17 mouse cellular contexts compared by ENCODE assay signal in the genomic region with DNA sequence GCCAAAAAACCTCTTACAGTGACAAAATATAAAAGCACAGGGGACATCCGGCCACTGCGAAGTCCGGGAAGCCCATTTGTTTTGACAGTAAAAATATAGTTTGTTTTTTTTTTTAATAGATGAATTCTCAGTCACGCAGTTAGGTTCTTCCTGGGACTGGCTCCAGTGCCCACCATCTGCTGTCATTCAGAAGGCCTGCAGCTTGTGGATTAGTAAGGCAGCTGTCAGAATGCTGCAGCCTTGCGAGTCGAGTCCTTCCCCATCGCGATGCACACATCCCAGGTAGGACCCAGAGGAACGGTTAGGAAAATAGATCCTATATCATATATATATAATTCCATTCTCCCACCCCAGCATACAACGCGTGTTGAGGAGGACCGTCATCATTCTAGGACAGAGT. TPM values are rescaled to one million over a fixed set of nuclear protein-coding genes. Genes with fewer than 3 reads are reported as not detected.
A peak's percentile ranks its signal among the peaks of the same experiment; 100 is the strongest.
DNase-seq lines count a peak whose midpoint lies in the region; ATAC-seq and TF ChIP-seq lines count a peak whose summit lies in the region.
"Had no signal": no experiment of that assay in that cellular context is flagged by ENCODE, and none has a peak within 500 bp of the region (broad histone marks: within the 10 kb centered on the region; RNA-seq: fewer than 3 reads in every experiment).

No protein-coding gene starts in this region.

- no peaks in the 10 kb centered on the region for H3K27me3 ChIP-seq in forebrain, embryonic 13.5 days
- no peaks in the 10 kb centered on the region for H3K27me3 ChIP-seq in forebrain, embryonic 10.5 days (ENCODE audit: poor library complexity, severe bottlenecking)
- no peaks in the 10 kb centered on the region for H3K27me3 ChIP-seq in intestine, postnatal 0 days (replicated peaks; ENCODE audit: control insufficient read depth, insufficient read depth, low read length)
- H3K27me3 ChIP-seq: heart, embryonic 15.5 days had no signal

- 0 out of 2 replicates have a peak, but pooled peaks cover 13% of the 10 kb centered on the region for H3K4me1 ChIP-seq in forebrain, embryonic 13.5 days
- H3K4me1 ChIP-seq in forebrain, embryonic 10.5 days, result no peaks in the 10 kb centered on the region; the same call in 1 of the 2 replicates
- no peaks in the 10 kb centered on the region for H3K4me1 ChIP-seq in intestine, postnatal 0 days (replicated peaks; ENCODE audit: control insufficient read depth, insufficient read depth, low read length)

- H3K36me3 ChIP-seq in forebrain, embryonic 13.5 days (ENCODE audit: poor library complexity, severe bottlenecking), result peaks cover 18% of the 10 kb centered on the region; the same call in 1 of the 2 replicates
- H3K36me3 ChIP-seq in forebrain, embryonic 10.5 days (replicated peaks), result peaks cover 21% of the 10 kb centered on the region
- peaks cover 29% of the 10 kb centered on the region for H3K36me3 ChIP-seq in intestine, postnatal 0 days (ENCODE audit: control insufficient read depth, insufficient read depth)

- 79% methylated on average over 12 of the region's 12 CpGs for WGBS in forebrain, embryonic 13.5 days
- WGBS in forebrain, embryonic 10.5 days, result 92% methylated on average over 12 of the region's 12 CpGs
- 78% methylated on average over 12 of the region's 12 CpGs for WGBS in intestine, postnatal 0 days

- no peak for DNase-seq in forebrain, embryonic 10.5 days (ENCODE audit: extremely low spot score, low spot score)
- peak; percentile 62 for DNase-seq in left cerebral cortex, postnatal 4 days
- DNase-seq in left cerebral cortex, adult 11 months (ENCODE audit: low spot score), result no peak
- peak; percentile 80 for DNase-seq in cerebellum, postnatal 14 days
- peak; percentile 66 to 67 for DNase-seq in layer of hippocampus, postnatal 36 days
- no peak for DNase-seq in lung, postnatal 25 days (ENCODE audit: low spot score)
- DNase-seq: gastrocnemius, postnatal 25 days; liver; right cerebral cortex, postnatal 14 days had no signal

- no peak for ATAC-seq in forebrain, embryonic 13.5 days
- no peak for ATAC-seq in intestine, postnatal 0 days

- no peak for TF ChIP-seq CTCF in intestine, postnatal 0 days (IDR thresholded peaks at IDR 0.05; ENCODE audit: low read depth)

- H3K4me2 ChIP-seq in forebrain, embryonic 13.5 days, result no peak overlapping the region
- H3K4me2 ChIP-seq in intestine, postnatal 0 days (replicated peaks; ENCODE audit: low read depth), result no peak overlapping the region
- H3K4me2 ChIP-seq: heart, embryonic 15.5 days had no signal

- intact Hi-C loops in left cerebral cortex, postnatal 4 days (cut with DNase I), result no loop called here

- H3K9ac ChIP-seq in forebrain, embryonic 13.5 days, result no peak overlapping the region
- H3K9ac ChIP-seq in intestine, postnatal 0 days (ENCODE audit: low read depth, low read length), result no peak overlapping the region
- H3K9ac ChIP-seq: heart, embryonic 15.5 days had no signal

- H3K27ac ChIP-seq in forebrain, embryonic 13.5 days, result peak overlapping the region; percentile 48
- H3K27ac ChIP-seq in forebrain, embryonic 10.5 days, result no peak overlapping the region
- H3K27ac ChIP-seq in intestine, postnatal 0 days (ENCODE audit: low read depth, low read length), result no peak overlapping the region
- H3K27ac ChIP-seq: heart, embryonic 15.5 days had no signal

- H3K9me3 ChIP-seq in forebrain, embryonic 13.5 days (replicated peaks), result no peaks in the 10 kb centered on the region
- no peaks in the 10 kb centered on the region for H3K9me3 ChIP-seq in forebrain, embryonic 10.5 days
- no peaks in the 10 kb centered on the region for H3K9me3 ChIP-seq in intestine, postnatal 0 days (ENCODE audit: control insufficient read depth)
- H3K9me3 ChIP-seq: heart, embryonic 15.5 days had no signal

- no peak overlapping the region for H3K4me3 ChIP-seq in forebrain, embryonic 13.5 days
- H3K4me3 ChIP-seq in forebrain, embryonic 10.5 days, result no peak overlapping the region
- H3K4me3 ChIP-seq in intestine, postnatal 0 days (ENCODE audit: low read depth, low read length), result no peak overlapping the region
- H3K4me3 ChIP-seq: erythroblast, embryonic 14.5 days; heart, embryonic 15.5 days had no signal

RNA-seq across cellular contexts. Expression of a gene that starts 5.1 kb away (rescaled TPM):
- 0.57 and 0.65 TPM in 2 replicates for polyA plus RNA-seq in forebrain, embryonic 13.5 days (2015; fragmentation: Nextera tagmentation; extraction: Ambion mirVana)
- 1.0 TPM in 2 replicates for polyA plus RNA-seq in forebrain, embryonic 10.5 days (2016; fragmentation: Nextera tagmentation; extraction: Ambion mirVana)
- total RNA-seq in left cerebral cortex, postnatal 4 days (2021), result 1 to 10 TPM; 3.9 to 4.2 TPM
- 1 to 10 TPM; 1.6 to 3.3 TPM for total RNA-seq in layer of hippocampus, postnatal 36 days (2021)
- polyA plus RNA-seq in intestine, postnatal 0 days (2015; fragmentation: Nextera tagmentation; extraction: Ambion mirVana), result 0.93 and 1.2 TPM in 2 replicates
- polyA plus RNA-seq: erythroblast, embryonic 14.5 days had no signal

RNA-seq across cellular contexts. Expression of a gene that starts 16.5 kb away (rescaled TPM):
- polyA plus RNA-seq in forebrain, embryonic 13.5 days (2015; fragmentation: Nextera tagmentation; extraction: Ambion mirVana), result not detected in 2 replicates
- not detected in 2 replicates for polyA plus RNA-seq in forebrain, embryonic 10.5 days (2016; fragmentation: Nextera tagmentation; extraction: Ambion mirVana)
- total RNA-seq in left cerebral cortex, postnatal 4 days (2021), result not detected
- not detected for total RNA-seq in layer of hippocampus, postnatal 36 days (2021)
- polyA plus RNA-seq in intestine, postnatal 0 days (2015; fragmentation: Nextera tagmentation; extraction: Ambion mirVana), result not detected in 2 replicates
- total RNA-seq: adrenal gland, postnatal 4 days; gastrocnemius, postnatal 25 days had no signal
- polyA plus RNA-seq: erythroblast, embryonic 14.5 days; heart, embryonic 15.5 days; intestine, embryonic 14.5 days; lung, embryonic 16.5 days; stomach, embryonic 16.5 days had no signal

Comparison
In these comparisons a context has a peak if more than half of its experiments do, and no peak if none do; other contexts are left out.
1. DNase-seq: peak in left cerebral cortex, postnatal 4 days (single experiment), cerebellum, postnatal 14 days (2 of 2) and layer of hippocampus, postnatal 36 days (2 of 2); none in forebrain, embryonic 10.5 days (single experiment), left cerebral cortex, adult 11 months (single experiment) and lung, postnatal 25 days (single experiment).